Mouse (Mus musculus): Measurements from ENCODE around the gene Msh5. TPM values are rescaled to one million over a fixed set of nuclear protein-coding genes. Genes with fewer than 3 reads are reported as not detected.

Msh5 gene
- polyA plus RNA-seq, 1 experiment = 11.0 TPM

Other genes starting within 250 kb of the Msh5 start
- gene Cyp21a1, start 242.2 kb downstream of the Msh5 start, polyA plus RNA-seq (2012; rRNA removed) = 0.04 TPM in 2 replicates
- 46.3 and 66.7 TPM in 2 replicates for gene Stk19, start 209.8 kb downstream of the Msh5 start, polyA plus RNA-seq (2012; rRNA removed)
- gene Dxo, start 209.7 kb downstream of the Msh5 start, polyA plus RNA-seq (2012; rRNA removed) = 70.9 and 71.2 TPM in 2 replicates
- gene Skiv2l, start 196.5 kb downstream of the Msh5 start, polyA plus RNA-seq (2012; rRNA removed) = 65.5 and 77.4 TPM in 2 replicates
- gene Nelfe, start 196.4 kb downstream of the Msh5 start, polyA plus RNA-seq (2012; rRNA removed) = 94.0 and 142 TPM in 2 replicates
- 1.9 and 6.9 TPM in 2 replicates for gene Cfb, start 184.2 kb downstream of the Msh5 start, polyA plus RNA-seq (2012; rRNA removed)
- gene Zbtb12, start 167.3 kb downstream of the Msh5 start, polyA plus RNA-seq (2012; rRNA removed) = 73.5 and 98.0 TPM in 2 replicates
- not detected in 2 replicates for gene Gm20547, start 164.7 kb downstream of the Msh5 start, polyA plus RNA-seq (2012; rRNA removed)
- 1.6 and 2.2 TPM in 2 replicates for gene C2, start 148.5 kb downstream of the Msh5 start, polyA plus RNA-seq (2012; rRNA removed)
- 218 and 222 TPM in 2 replicates for gene Ehmt2, start 148.3 kb downstream of the Msh5 start, polyA plus RNA-seq (2012; rRNA removed)
- gene Slc44a4, start 132.3 kb downstream of the Msh5 start, polyA plus RNA-seq (2012; rRNA removed) = 0.08 and 0.11 TPM in 2 replicates
- gene Neu1, start 115.5 kb downstream of the Msh5 start, polyA plus RNA-seq (2012; rRNA removed) = 14.5 and 15.9 TPM in 2 replicates
- gene Hspa1b, start 87.5 kb downstream of the Msh5 start, polyA plus RNA-seq (2012; rRNA removed) = 3.0 and 3.4 TPM in 2 replicates
- gene Gm20481, start 76.8 kb downstream of the Msh5 start, polyA plus RNA-seq (2012; rRNA removed) = not detected in 2 replicates
- gene Hspa1a, start 74.6 kb downstream of the Msh5 start, polyA plus RNA-seq (2012; rRNA removed) = 1.4 and 2.2 TPM in 2 replicates
- 0.22 and 0.31 TPM in 2 replicates for gene Hspa1l, start 74.0 kb downstream of the Msh5 start, polyA plus RNA-seq (2012; rRNA removed)
- gene Lsm2, start 64.9 kb downstream of the Msh5 start, polyA plus RNA-seq (2012; rRNA removed) = 98.3 and 206 TPM in 2 replicates
- gene Vars, start 45.8 kb downstream of the Msh5 start, polyA plus RNA-seq (2012; rRNA removed) = 127 and 135 TPM in 2 replicates
- gene Vwa7, start 30.2 kb downstream of the Msh5 start, polyA plus RNA-seq (2012; rRNA removed) = 0.60 and 0.76 TPM in 2 replicates
- 6.4 and 8.8 TPM in 2 replicates for gene Sapcd1, start 18.7 kb downstream of the Msh5 start, polyA plus RNA-seq (2012; rRNA removed)
- 122 and 142 TPM in 2 replicates for gene Clic1, start 3.2 kb upstream of the Msh5 start, polyA plus RNA-seq (2012; rRNA removed)
- gene Ddah2, start 12.3 kb upstream of the Msh5 start, polyA plus RNA-seq (2012; rRNA removed) = 392 and 957 TPM in 2 replicates
- 0.19 and 0.28 TPM in 2 replicates for gene Ly6g6c, start 18.6 kb upstream of the Msh5 start, polyA plus RNA-seq (2012; rRNA removed)
- gene Mpig6b, start 19.4 kb upstream of the Msh5 start, polyA plus RNA-seq (2012; rRNA removed) = 0.67 and 0.88 TPM in 2 replicates
- gene Ly6g6e, start 30.2 kb upstream of the Msh5 start, polyA plus RNA-seq (2012; rRNA removed) = 0.18 and 0.29 TPM in 2 replicates
- gene Ly6g6d, start 31.3 kb upstream of the Msh5 start, polyA plus RNA-seq (2012; rRNA removed) = 2.5 and 3.0 TPM in 2 replicates
- 0.83 and 1.1 TPM in 2 replicates for gene Ly6g6f, start 38.9 kb upstream of the Msh5 start, polyA plus RNA-seq (2012; rRNA removed)
- 39.3 and 52.2 TPM in 2 replicates for gene Abhd16a, start 42.5 kb upstream of the Msh5 start, polyA plus RNA-seq (2012; rRNA removed)
- gene Ly6g5c, start 61.5 kb upstream of the Msh5 start, polyA plus RNA-seq (2012; rRNA removed) = not detected in 2 replicates
- 1.1 and 2.1 TPM in 2 replicates for gene Ly6g5b, start 68.7 kb upstream of the Msh5 start, polyA plus RNA-seq (2012; rRNA removed)
- gene Gpank1, start 74.7 kb upstream of the Msh5 start, polyA plus RNA-seq (2012; rRNA removed) = 19.6 and 31.0 TPM in 2 replicates
- gene Csnk2b, start 75.3 kb upstream of the Msh5 start, polyA plus RNA-seq (2012; rRNA removed) = 156 and 178 TPM in 2 replicates
- 5.3 and 13.0 TPM in 2 replicates for gene D17H6S53E, start 79.6 kb upstream of the Msh5 start, polyA plus RNA-seq (2012; rRNA removed)
- 10.2 and 22.4 TPM in 2 replicates for gene Apom, start 85.3 kb upstream of the Msh5 start, polyA plus RNA-seq (2012; rRNA removed)
- gene Bag6, start 88.4 kb upstream of the Msh5 start, polyA plus RNA-seq (2012; rRNA removed) = 201 and 247 TPM in 2 replicates
- gene Prrc2a, start 118.2 kb upstream of the Msh5 start, polyA plus RNA-seq (2012; rRNA removed) = 320 and 416 TPM in 2 replicates
- gene Aif1, start 129.3 kb upstream of the Msh5 start, polyA plus RNA-seq (2012; rRNA removed) = 3.3 and 4.8 TPM in 2 replicates
- 7.8 and 12.4 TPM in 2 replicates for gene Lst1, start 141.7 kb upstream of the Msh5 start, polyA plus RNA-seq (2012; rRNA removed)
- gene Ltb, start 147.7 kb upstream of the Msh5 start, polyA plus RNA-seq (2012; rRNA removed) = 0.25 and 0.34 TPM in 2 replicates
- gene Tnf, start 155.3 kb upstream of the Msh5 start, polyA plus RNA-seq (2012; rRNA removed) = 0.07 and 0.09 TPM in 2 replicates
- 0.04 and 0.07 TPM in 2 replicates for gene Lta, start 158.6 kb upstream of the Msh5 start, polyA plus RNA-seq (2012; rRNA removed)
- gene Gm16181, start 174.1 kb upstream of the Msh5 start, polyA plus RNA-seq (2012; rRNA removed) = not detected in 2 replicates
- gene Atp6v1g2, start 186.9 kb upstream of the Msh5 start, polyA plus RNA-seq (2012; rRNA removed) = 17.3 and 17.7 TPM in 2 replicates
- gene Nfkbil1, start 189.0 kb upstream of the Msh5 start, polyA plus RNA-seq (2012; rRNA removed) = 12.8 and 19.3 TPM in 2 replicates
- 967 and 1,050 TPM in 2 replicates for gene Ddx39b, start 195.0 kb upstream of the Msh5 start, polyA plus RNA-seq (2012; rRNA removed)
- gene H2-D1, start 216.0 kb upstream of the Msh5 start, polyA plus RNA-seq (2012; rRNA removed) = 19.9 and 27.4 TPM in 2 replicates